In genomic region chr4:106562006-106562405, GRCm38 (mm10) we compare ENCODE assay signal across 8 mouse cellular contexts. TPM values are rescaled to one million over a fixed set of nuclear protein-coding genes. Genes with fewer than 3 reads are reported as not detected.
DNase-seq lines count a peak whose midpoint lies in the region; ATAC-seq and TF ChIP-seq lines count a peak whose summit lies in the region.

No protein-coding gene starts in this region.

- WGBS in forebrain, embryonic 12.5 days: 11% methylated on average over 6 of the region's 6 CpGs
- 9% methylated on average over 6 of the region's 6 CpGs for WGBS in liver, embryonic 16.5 days (ENCODE audit: insufficient replicate concordance)

- no peaks in the 10 kb centered on the region for H3K9me3 ChIP-seq in forebrain, embryonic 12.5 days
- H3K9me3 ChIP-seq in liver, embryonic 16.5 days (replicated peaks; ENCODE audit: control insufficient read depth, low read length): no peaks in the 10 kb centered on the region

- H3K27me3 ChIP-seq in forebrain, embryonic 12.5 days: no peaks in the 10 kb centered on the region
- no peaks in the 10 kb centered on the region for H3K27me3 ChIP-seq in liver, embryonic 16.5 days (ENCODE audit: control insufficient read depth, insufficient read depth, low read depth, low read length)

- H3K27ac ChIP-seq in gastrocnemius, adult 2 months: no peak overlapping the region
- no peak overlapping the region for H3K27ac ChIP-seq in forebrain, embryonic 12.5 days
- H3K27ac ChIP-seq in liver, embryonic 16.5 days (ENCODE audit: low read length): peak overlapping the region; percentile 86

- peaks cover 40% of the 10 kb centered on the region for H3K4me1 ChIP-seq in forebrain, embryonic 12.5 days
- H3K4me1 ChIP-seq in liver, embryonic 16.5 days (ENCODE audit: control insufficient read depth, low read depth, low read length): peaks cover 30% of the 10 kb centered on the region

- ATAC-seq in forebrain, embryonic 12.5 days (ENCODE audit: low FRiP score): no peak
- ATAC-seq in liver, embryonic 16.5 days (ENCODE audit: low read depth): no peak

- peaks cover 34% of the 10 kb centered on the region for H3K36me3 ChIP-seq in forebrain, embryonic 12.5 days (replicated peaks)
- H3K36me3 ChIP-seq in liver, embryonic 16.5 days (ENCODE audit: control insufficient read depth, insufficient read depth): peaks cover 10% of the 10 kb centered on the region

- peak overlapping the region; percentile 88 for H3K9ac ChIP-seq in forebrain, embryonic 12.5 days
- peak overlapping the region; percentile 80 for H3K9ac ChIP-seq in liver, embryonic 16.5 days (ENCODE audit: low read depth, low read length)

- intact Hi-C loops in gastrocnemius, adult 2 months (cut with DNase I): no loop called here

- peak overlapping the region; percentile 95 for H3K4me2 ChIP-seq in forebrain, embryonic 12.5 days
- H3K4me2 ChIP-seq in liver, embryonic 16.5 days (ENCODE audit: low read depth, low read length): peak overlapping the region; percentile 95

- no peak for DNase-seq in gastrocnemius, adult 2 months
- no peak for DNase-seq in gastrocnemius, postnatal 10 days
- DNase-seq in A20 (ENCODE audit: low read depth, low spot score): peak; percentile 52
- DNase-seq in gastrocnemius, adult 18-20 months (ENCODE audit: low spot score): no peak
- no peak for DNase-seq in spleen, postnatal 14 days (ENCODE audit: low spot score in 2 of 2)
- no peak for DNase-seq in right cerebral cortex, postnatal 14 days

- TF ChIP-seq CTCF in gastrocnemius, adult 2 months (IDR thresholded peaks at IDR 0.05): no peak

- H3K4me3 ChIP-seq in gastrocnemius, adult 2 months: peak overlapping the region; percentile 89
- peak overlapping the region; percentile 89 for H3K4me3 ChIP-seq in forebrain, embryonic 12.5 days (replicated peaks)
- H3K4me3 ChIP-seq in liver, embryonic 16.5 days (ENCODE audit: low read depth, low read length): peak overlapping the region; percentile 85

RNA-seq across cellular contexts. Expression of gene Dhcr24, which starts 1.2 kb away (rescaled TPM):
- total RNA-seq in gastrocnemius, adult 2 months (2021): 1 to 10 TPM; 1.5 to 4.7 TPM
- total RNA-seq in gastrocnemius, postnatal 10 days (2021): 10 to 100 TPM; 15.1 to 16.9 TPM
- polyA plus RNA-seq in forebrain, embryonic 12.5 days (2016; fragmentation: Nextera tagmentation; extraction: Ambion mirVana): 6.4 and 9.8 TPM in 2 replicates
- polyA plus RNA-seq in liver, embryonic 16.5 days (2015; fragmentation: Nextera tagmentation; extraction: Ambion mirVana): 7.7 and 8.1 TPM in 2 replicates
- total RNA-seq in gastrocnemius, adult 18-20 months (2021): 1 to 10 TPM; 3.3 to 3.4 TPM

RNA-seq across cellular contexts. Expression of gene Lexm, which starts 55.0 kb away (rescaled TPM):
- not detected for total RNA-seq in gastrocnemius, adult 2 months (2021)
- not detected for total RNA-seq in gastrocnemius, postnatal 10 days (2021)
- polyA plus RNA-seq in forebrain, embryonic 12.5 days (2016; fragmentation: Nextera tagmentation; extraction: Ambion mirVana): 0.17 and 0.42 TPM in 2 replicates
- polyA plus RNA-seq in liver, embryonic 16.5 days (2015; fragmentation: Nextera tagmentation; extraction: Ambion mirVana): not detected in 2 replicates
- not detected for total RNA-seq in gastrocnemius, adult 18-20 months (2021)
